Comparison of ENCODE assay signal across 24 mouse cellular contexts in genomic region chr5:120653873-120654272, GRCm38 (mm10). TPM values are rescaled to one million over a fixed set of nuclear protein-coding genes. Genes with fewer than 3 reads are reported as not detected.
DNase-seq lines count a peak whose midpoint lies in the region; ATAC-seq and TF ChIP-seq lines count a peak whose summit lies in the region.
"Had no signal": no experiment of that assay in that cellular context is flagged by ENCODE, and none has a peak within 500 bp of the region (broad histone marks: within the 10 kb centered on the region; RNA-seq: fewer than 3 reads in every experiment).

No protein-coding gene starts in this region.

- no peak overlapping the region for H3K4me3 ChIP-seq in cerebellum, adult 2 months (replicated peaks; ENCODE audit: insufficient read depth, low read depth, low read length)
- no peak overlapping the region for H3K4me3 ChIP-seq in forebrain, embryonic 13.5 days
- H3K4me3 ChIP-seq in forebrain, embryonic 10.5 days = no peak overlapping the region
- H3K4me3 ChIP-seq in layer of hippocampus, adult 2 months = peak overlapping the region; percentile 30
- H3K4me3 ChIP-seq: embryonic facial prominence, embryonic 12.5 days; heart, embryonic 13.5 days; hindbrain, embryonic 15.5 days had no signal

- ATAC-seq in cerebellum, adult (ENCODE audit: insufficient number of reproducible peaks, low FRiP score, low TSS enrichment) = no peak
- no peak for ATAC-seq in forebrain, embryonic 13.5 days
- ATAC-seq: CD4-positive, CD25-positive, alpha-beta regulatory T cell, adult 4 months; intestine, embryonic 16.5 days had no signal

- peaks cover 17% of the 10 kb centered on the region for H3K4me1 ChIP-seq in cerebellum, adult 2 months (ENCODE audit: control insufficient read depth, insufficient read depth, low read length)
- H3K4me1 ChIP-seq in forebrain, embryonic 13.5 days = peaks cover 8% of the 10 kb centered on the region
- peaks cover 8% of the 10 kb centered on the region for H3K4me1 ChIP-seq in forebrain, embryonic 10.5 days

- no peak for TF ChIP-seq POLR2A in cerebellum, adult 2 months (IDR thresholded peaks at IDR 0.05; ENCODE audit: borderline replicate concordance, insufficient read depth, low read length)

- H3K27me3 ChIP-seq in cerebellum, adult 2 months (ENCODE audit: control insufficient read depth, insufficient read depth, low read length) = no peaks in the 10 kb centered on the region
- peaks cover 27% of the 10 kb centered on the region for H3K27me3 ChIP-seq in forebrain, embryonic 13.5 days
- peaks cover 46% of the 10 kb centered on the region for H3K27me3 ChIP-seq in forebrain, embryonic 10.5 days (ENCODE audit: poor library complexity, severe bottlenecking)

- no peaks in the 10 kb centered on the region for H3K9me3 ChIP-seq in forebrain, embryonic 13.5 days (replicated peaks)
- H3K9me3 ChIP-seq in forebrain, embryonic 10.5 days = no peaks in the 10 kb centered on the region
- H3K9me3 ChIP-seq: embryonic facial prominence, embryonic 12.5 days; G1E; heart, embryonic 13.5 days; hindbrain, embryonic 15.5 days had no signal

- peak; percentile 29 to 43 for DNase-seq in cerebellum, adult 2 months
- DNase-seq in forebrain, embryonic 10.5 days (ENCODE audit: extremely low spot score, low spot score) = no peak
- no peak for DNase-seq in layer of hippocampus, adult 2 months (ENCODE audit: low spot score in 2 of 2)
- no peak for DNase-seq in layer of hippocampus, adult 18-20 months (ENCODE audit: low spot score in 2 of 2)
- no peak for DNase-seq in retina, embryonic 14.5 days (ENCODE audit: low spot score)
- DNase-seq: adrenal gland, adult 8-10 months; adrenal gland, postnatal 36 days; B cell, adult 2 months; gastrocnemius, postnatal 36 days; heart, adult 11 months; heart, postnatal 36 days; kidney, adult 2 months had no signal

- H3K36me3 ChIP-seq in forebrain, embryonic 13.5 days (ENCODE audit: poor library complexity, severe bottlenecking) = no peaks in the 10 kb centered on the region
- no peaks in the 10 kb centered on the region for H3K36me3 ChIP-seq in forebrain, embryonic 10.5 days (replicated peaks)
- H3K36me3 ChIP-seq: embryonic facial prominence, embryonic 12.5 days; heart, embryonic 13.5 days; hindbrain, embryonic 15.5 days had no signal

- no peak overlapping the region for H3K9ac ChIP-seq in forebrain, embryonic 13.5 days
- H3K9ac ChIP-seq: embryonic facial prominence, embryonic 12.5 days; heart, embryonic 13.5 days; hindbrain, embryonic 15.5 days had no signal

- H3K4me2 ChIP-seq in forebrain, embryonic 13.5 days = no peak overlapping the region
- H3K4me2 ChIP-seq: embryonic facial prominence, embryonic 12.5 days; heart, embryonic 13.5 days; hindbrain, embryonic 15.5 days had no signal

- 44% methylated on average over 2 of the region's 2 CpGs for WGBS in cerebellum, adult 2 months
- 90% methylated on average over 2 of the region's 2 CpGs for WGBS in forebrain, embryonic 13.5 days
- WGBS in forebrain, embryonic 10.5 days = 86% methylated on average over 2 of the region's 2 CpGs

- no peak overlapping the region for H3K27ac ChIP-seq in cerebellum, adult 2 months (ENCODE audit: insufficient read depth, low read length)
- H3K27ac ChIP-seq in forebrain, embryonic 13.5 days = peak overlapping the region; percentile 41; the same call in 1 of the 2 replicates
- H3K27ac ChIP-seq in forebrain, embryonic 10.5 days = no peak overlapping the region
- peak overlapping the region; percentile 87 for H3K27ac ChIP-seq in layer of hippocampus, adult 2 months
- H3K27ac ChIP-seq: embryonic facial prominence, embryonic 12.5 days; heart, embryonic 13.5 days; hindbrain, embryonic 15.5 days had no signal

- no peak for TF ChIP-seq CTCF in cerebellum, adult 2 months (IDR thresholded peaks at IDR 0.05; ENCODE audit: borderline replicate concordance, insufficient read depth, low read depth, low read length)
- TF ChIP-seq CTCF in layer of hippocampus, adult 2 months (conservative IDR thresholded peaks at IDR 0.05) = no peak

RNA-seq across cellular contexts. Expression of gene Rasal1, which starts 5.3 kb away (rescaled TPM):
- polyA plus RNA-seq in cerebellum, adult 2 months (2012; rRNA removed) = 24.7 and 30.5 TPM in 2 replicates
- 0.27 and 0.79 TPM in 2 replicates for polyA plus RNA-seq in forebrain, embryonic 13.5 days (2015; fragmentation: Nextera tagmentation; extraction: Ambion mirVana)
- 0.21 and 0.24 TPM in 2 replicates for polyA plus RNA-seq in forebrain, embryonic 10.5 days (2016; fragmentation: Nextera tagmentation; extraction: Ambion mirVana)
- 10 to 100 TPM; 91.9 to 96.6 TPM for total RNA-seq in layer of hippocampus, adult 2 months (2021)
- 10 to 100 TPM; 92.7 to 97.3 TPM for total RNA-seq in layer of hippocampus, adult 18-20 months (2021)
- total RNA-seq: gastrocnemius, adult 8-10 months; gastrocnemius, postnatal 36 days; heart, postnatal 36 days had no signal
- polyA plus RNA-seq: heart, postnatal 0 days; hindbrain, embryonic 11.5 days had no signal

RNA-seq across cellular contexts. Expression of gene Cfap73, which starts 19.8 kb away (rescaled TPM):
- 0.24 and 0.31 TPM in 2 replicates for polyA plus RNA-seq in cerebellum, adult 2 months (2012; rRNA removed)
- 0.65 TPM in 1 of 2 replicates, not detected in the other for polyA plus RNA-seq in forebrain, embryonic 13.5 days (2015; fragmentation: Nextera tagmentation; extraction: Ambion mirVana)
- not detected in 2 replicates for polyA plus RNA-seq in forebrain, embryonic 10.5 days (2016; fragmentation: Nextera tagmentation; extraction: Ambion mirVana)
- under 1 TPM in 1 of 2 experiments, not detected in 1; 0.39 TPM for total RNA-seq in layer of hippocampus, adult 2 months (2021)
- total RNA-seq in layer of hippocampus, adult 18-20 months (2021) = under 1 TPM; 0.61 to 0.82 TPM
- total RNA-seq: common myeloid progenitor, adult 5-6 weeks; G1E; gastrocnemius, adult 8-10 months; gastrocnemius, postnatal 36 days; heart, postnatal 36 days had no signal
- polyA plus RNA-seq: CD4-positive, CD25-positive, alpha-beta regulatory T cell, adult 4 months; embryonic facial prominence, embryonic 12.5 days; G1E; heart, embryonic 13.5 days; heart, postnatal 0 days; intestine, embryonic 16.5 days; kidney, adult 2 months had no signal

RNA-seq across cellular contexts. Expression of gene Ddx54, which starts 41.3 kb away (rescaled TPM):
- 24.1 and 25.4 TPM in 2 replicates for polyA plus RNA-seq in cerebellum, adult 2 months (2012; rRNA removed)
- 45.3 and 48.0 TPM in 2 replicates for polyA plus RNA-seq in forebrain, embryonic 13.5 days (2015; fragmentation: Nextera tagmentation; extraction: Ambion mirVana)
- 63.3 and 64.1 TPM in 2 replicates for polyA plus RNA-seq in forebrain, embryonic 10.5 days (2016; fragmentation: Nextera tagmentation; extraction: Ambion mirVana)
- 10 to 100 TPM; 36.8 to 37.2 TPM for total RNA-seq in layer of hippocampus, adult 2 months (2021)
- 10 to 100 TPM; 39.3 to 40.5 TPM for total RNA-seq in layer of hippocampus, adult 18-20 months (2021)

RNA-seq across cellular contexts. Expression of gene Rita1, which starts 41.5 kb away (rescaled TPM):
- polyA plus RNA-seq in cerebellum, adult 2 months (2012; rRNA removed) = 43.7 and 47.3 TPM in 2 replicates
- 19.0 TPM in 2 replicates for polyA plus RNA-seq in forebrain, embryonic 13.5 days (2015; fragmentation: Nextera tagmentation; extraction: Ambion mirVana)
- 16.5 and 17.8 TPM in 2 replicates for polyA plus RNA-seq in forebrain, embryonic 10.5 days (2016; fragmentation: Nextera tagmentation; extraction: Ambion mirVana)
- total RNA-seq in layer of hippocampus, adult 2 months (2021) = 10 to 100 TPM; 23.7 to 28.0 TPM
- total RNA-seq in layer of hippocampus, adult 18-20 months (2021) = 10 to 100 TPM; 27.5 to 29.5 TPM

RNA-seq across cellular contexts. Expression of gene Dtx1, which starts 57.9 kb away (rescaled TPM):
- 123 and 127 TPM in 2 replicates for polyA plus RNA-seq in cerebellum, adult 2 months (2012; rRNA removed)
- polyA plus RNA-seq in forebrain, embryonic 13.5 days (2015; fragmentation: Nextera tagmentation; extraction: Ambion mirVana) = 17.9 and 18.1 TPM in 2 replicates
- 1.3 and 2.0 TPM in 2 replicates for polyA plus RNA-seq in forebrain, embryonic 10.5 days (2016; fragmentation: Nextera tagmentation; extraction: Ambion mirVana)
- 10 to 100 TPM; 70.9 to 73.9 TPM for total RNA-seq in layer of hippocampus, adult 2 months (2021)
- total RNA-seq in layer of hippocampus, adult 18-20 months (2021) = 10 to 100 TPM; 70.7 to 75.2 TPM
- total RNA-seq: common myeloid progenitor, adult 5-6 weeks had no signal

Comparison
In these comparisons a context has a peak if more than half of its experiments do, and no peak if none do; other contexts are left out.
1. H3K27ac ChIP-seq: peak in forebrain, embryonic 13.5 days (single experiment) and layer of hippocampus, adult 2 months (single experiment); none in cerebellum, adult 2 months (single experiment) and forebrain, embryonic 10.5 days (single experiment).
2. DNase-seq: peak in cerebellum, adult 2 months (2 of 2); none in forebrain, embryonic 10.5 days (single experiment), layer of hippocampus, adult 2 months (0 of 2), layer of hippocampus, adult 18-20 months (0 of 2) and retina, embryonic 14.5 days (single experiment).
3. RNA of gene Rasal1, which starts 5.3 kb away (polyA plus RNA-seq): 24.7 to 30.5 TPM in cerebellum, adult 2 months; 0.27 to 0.79 TPM in forebrain, embryonic 13.5 days and 0.21 to 0.24 TPM in forebrain, embryonic 10.5 days; every median in the first group is over 10 times any median in the second.